Mouse (Mus musculus): ENCODE results near the gene Krt32.

The Krt32 gene

DNA sequence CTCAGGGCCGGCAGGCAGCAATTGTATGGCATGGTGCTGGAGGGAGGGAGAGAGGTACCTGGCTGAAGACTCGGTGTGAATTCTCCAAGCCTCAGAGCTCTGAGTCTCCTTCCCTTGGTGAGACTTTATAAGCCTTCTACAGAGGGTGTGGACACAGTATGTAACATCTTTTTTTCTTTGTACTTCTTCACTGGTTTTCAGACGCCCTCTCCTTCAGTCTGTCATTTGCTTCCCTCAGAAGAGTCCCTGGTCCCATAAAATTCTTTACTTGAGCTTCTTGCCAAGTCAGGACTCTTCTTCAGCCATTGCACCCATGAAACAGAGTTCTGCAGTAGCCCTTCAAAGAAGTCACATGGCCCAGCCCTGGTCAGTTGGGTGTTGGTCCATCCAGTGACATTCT is 37.6 kb downstream of the Krt32 start, which contains the start of gene Krt31:
Krt31 (minus strand) TSS at position 101 of the 400 bp plus-strand sequence.
- DNase-seq (ENCODE audit: low spot score in 2 of 2) = no peak

DNA sequence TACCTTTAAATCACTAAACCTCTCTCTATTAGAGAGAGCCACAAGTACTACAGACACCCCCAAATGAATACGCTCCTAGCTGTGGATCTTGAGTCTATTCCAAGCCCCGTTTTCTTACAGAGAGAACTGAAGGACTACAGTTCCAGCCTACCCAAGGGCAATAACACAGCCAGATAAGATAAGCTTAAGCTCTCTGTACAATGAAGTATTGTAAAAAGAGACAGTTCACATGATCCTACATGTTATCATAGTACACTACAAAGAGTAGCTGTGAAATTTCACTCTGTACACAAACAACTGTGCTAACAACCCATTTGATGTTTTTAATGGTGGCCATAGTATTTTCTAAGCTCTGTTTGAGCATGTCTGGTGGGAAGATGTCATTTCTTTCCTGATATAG is 40.8 kb downstream of the Krt32 start:
- no peak for DNase-seq (ENCODE audit: low spot score in 2 of 2)

DNA sequence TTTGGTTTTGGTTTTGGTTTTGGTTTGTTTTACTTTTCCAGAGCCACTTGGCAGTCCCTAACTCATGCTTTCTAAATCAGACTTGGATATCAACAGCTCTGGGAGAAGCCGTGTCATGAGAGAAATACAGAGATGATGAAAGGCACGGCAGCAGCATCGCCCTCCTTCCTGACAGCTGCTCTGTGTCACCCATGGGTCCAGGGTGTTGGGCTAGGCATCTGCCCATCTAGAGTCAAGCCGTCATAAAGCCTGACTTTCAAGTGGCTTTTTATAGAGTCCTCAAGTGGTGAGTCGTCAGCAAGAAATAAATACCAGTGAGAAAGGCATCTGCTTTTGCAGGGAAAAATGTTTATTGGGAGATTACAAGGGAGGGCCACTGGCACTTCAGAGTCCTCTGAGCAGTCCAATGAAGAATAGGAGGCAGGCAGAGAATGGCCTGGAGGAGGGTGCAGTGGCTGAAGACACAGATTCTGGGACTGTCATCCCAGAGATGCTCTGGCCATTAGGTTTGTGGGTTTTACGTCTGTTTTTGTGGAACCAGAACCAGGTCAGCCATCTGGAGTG is 41.6 kb downstream of the Krt32 start:
- no peak for DNase-seq (ENCODE audit: low spot score in 2 of 2)

DNA sequence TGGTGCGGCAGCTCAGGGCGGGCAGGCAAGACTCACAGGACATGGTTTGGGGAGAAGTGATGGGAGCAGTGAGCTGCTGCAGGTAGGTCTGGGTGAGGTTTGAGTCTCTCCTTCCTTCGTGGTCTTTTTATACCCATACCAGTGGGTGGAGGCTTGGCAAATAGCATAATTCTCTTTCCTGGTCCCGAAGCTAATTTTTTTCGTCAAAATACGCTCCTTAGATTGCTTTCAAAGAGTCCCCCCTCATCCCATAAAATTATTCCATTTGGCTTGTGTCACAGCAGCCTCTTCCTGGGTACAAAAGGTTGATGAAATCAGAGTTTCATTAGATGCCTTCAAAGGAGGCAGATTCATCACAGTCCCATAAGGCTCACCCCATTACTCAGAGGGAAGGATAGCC is 46.6 kb downstream of the Krt32 start, which contains the start of gene Krt34:
Krt34 (minus strand) TSS at position 101 of the 400 bp plus-strand sequence.
- no peak for DNase-seq (ENCODE audit: low spot score in 2 of 2)

All from frontal cortex, postnatal 25 days (tissue).